Mouse (Mus musculus): ENCODE results near the gene Cab39l. TPM values are rescaled to one million over a fixed set of nuclear protein-coding genes. Genes with fewer than 3 reads are reported as not detected.

Gene Cab39l
- polyA plus RNA-seq, 1 experiment: 36.6 TPM

DNA sequence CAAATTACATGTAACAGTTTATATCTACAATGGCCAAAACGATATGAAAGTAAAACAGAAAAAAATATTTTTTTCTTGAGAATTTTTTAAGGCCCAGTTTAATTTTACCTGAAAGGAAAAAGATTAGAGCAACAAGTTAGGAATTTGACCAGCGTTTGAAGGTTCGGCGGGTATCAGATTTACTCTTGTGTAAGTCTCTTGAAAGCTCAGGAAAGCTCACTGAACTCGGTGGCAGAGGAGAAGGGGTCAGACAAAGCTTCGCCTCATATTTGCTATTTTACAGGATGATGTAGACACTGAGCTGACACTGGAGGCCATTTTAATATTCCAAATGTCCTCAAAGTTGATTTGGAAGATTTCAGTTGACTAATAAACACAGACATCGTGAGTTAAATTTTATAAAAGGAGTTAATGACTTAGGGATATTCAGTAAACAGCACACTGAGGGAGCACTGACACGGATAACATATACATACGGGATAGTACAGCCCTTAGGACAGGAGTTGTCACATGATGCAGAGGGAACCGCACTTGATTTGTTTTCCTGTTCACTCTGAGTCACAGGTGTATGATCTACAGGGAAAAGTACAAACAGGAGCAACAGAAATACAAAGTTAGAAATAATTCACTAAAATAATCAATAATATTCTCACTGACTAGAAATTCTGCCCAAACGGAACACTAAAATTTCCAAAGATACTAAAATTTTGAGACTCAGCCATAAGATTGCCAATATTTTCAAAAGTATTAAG lies 17.7 kb upstream of the Cab39l start:
- H3K9me3 ChIP-seq (replicated peaks; ENCODE audit: control insufficient read depth, insufficient read depth, low read length, poor library complexity, severe bottlenecking): no peaks in the 10 kb centered on the region
- no peaks in the 10 kb centered on the region for H3K27me3 ChIP-seq (ENCODE audit: control insufficient read depth, insufficient read depth, low read length, poor library complexity, severe bottlenecking)
- H3K27ac ChIP-seq (ENCODE audit: insufficient read depth, low read length): no peak overlapping the region
- H3K4me1 ChIP-seq (ENCODE audit: control insufficient read depth, insufficient read depth, low read length): no peaks in the 10 kb centered on the region
- no peak overlapping the region for H3K4me3 ChIP-seq (ENCODE audit: low read depth, low read length)
- TF ChIP-seq CTCF (IDR thresholded peaks at IDR 0.05; ENCODE audit: low read depth, low read length): no peak
- no peak for TF ChIP-seq EP300 (IDR thresholded peaks at IDR 0.05; ENCODE audit: insufficient read depth, low read depth, low read length)
- no peak for TF ChIP-seq POLR2A (IDR thresholded peaks at IDR 0.05; ENCODE audit: insufficient read depth, low read length)
- no peak overlapping the region for H3K9ac ChIP-seq (ENCODE audit: low read depth, poor library complexity, severe bottlenecking)
- H3K36me3 ChIP-seq (ENCODE audit: control insufficient read depth, insufficient read depth, low read length, poor library complexity, severe bottlenecking): no peaks in the 10 kb centered on the region

DNA sequence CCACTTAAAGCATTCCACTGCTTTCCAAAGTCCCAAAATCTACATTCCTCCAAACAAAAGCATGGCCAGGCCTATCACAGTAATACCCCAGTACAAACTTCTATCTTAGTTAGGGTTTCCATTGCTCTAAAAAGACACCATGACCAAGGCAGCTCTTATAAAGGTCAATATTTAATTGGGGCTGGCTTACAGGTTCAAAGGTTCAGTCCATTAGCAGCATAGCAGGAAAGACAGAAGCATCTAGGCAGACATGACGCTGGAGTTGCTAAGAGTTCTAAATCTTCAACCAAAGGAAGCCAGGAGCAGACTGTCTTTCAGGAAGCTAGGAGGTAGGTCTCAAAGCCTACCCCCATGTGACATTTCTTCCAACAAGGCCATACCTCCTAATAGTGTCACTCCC lies 10.2 kb upstream of the Cab39l start:
- TF ChIP-seq POLR2A (IDR thresholded peaks at IDR 0.05; ENCODE audit: insufficient read depth, low read length) (no peak), EP300 (IDR thresholded peaks at IDR 0.05; ENCODE audit: insufficient read depth, low read depth, low read length) (no peak), CTCF (IDR thresholded peaks at IDR 0.05; ENCODE audit: low read depth, low read length) (no peak)
- no peaks in the 10 kb centered on the region for H3K9me3 ChIP-seq (replicated peaks; ENCODE audit: control insufficient read depth, insufficient read depth, low read length, poor library complexity, severe bottlenecking)
- H3K4me1 ChIP-seq (ENCODE audit: control insufficient read depth, insufficient read depth, low read length): no peaks in the 10 kb centered on the region
- H3K27me3 ChIP-seq (ENCODE audit: control insufficient read depth, insufficient read depth, low read length, poor library complexity, severe bottlenecking): no peaks in the 10 kb centered on the region
- no peak overlapping the region for H3K9ac ChIP-seq (ENCODE audit: low read depth, poor library complexity, severe bottlenecking)
- no peak overlapping the region for H3K4me3 ChIP-seq (ENCODE audit: low read depth, low read length)
- no peak overlapping the region for H3K27ac ChIP-seq (ENCODE audit: insufficient read depth, low read length)
- no peaks in the 10 kb centered on the region for H3K36me3 ChIP-seq (ENCODE audit: control insufficient read depth, insufficient read depth, low read length, poor library complexity, severe bottlenecking)

GRCm38 (mm10) chr14:59433902-59434301 lies 6.9 kb upstream of the Cab39l start:
- Histone ChIP-seq H3K27me3 (ENCODE audit: control insufficient read depth, insufficient read depth, low read length, poor library complexity, severe bottlenecking) (no peaks in the 10 kb centered on the region), H3K9ac (ENCODE audit: low read depth, poor library complexity, severe bottlenecking) (no peak overlapping the region), H3K36me3 (ENCODE audit: control insufficient read depth, insufficient read depth, low read length, poor library complexity, severe bottlenecking) (no peaks in the 10 kb centered on the region), H3K9me3 (replicated peaks; ENCODE audit: control insufficient read depth, insufficient read depth, low read length, poor library complexity, severe bottlenecking) (no peaks in the 10 kb centered on the region), H3K4me1 (ENCODE audit: control insufficient read depth, insufficient read depth, low read length) (no peaks in the 10 kb centered on the region), H3K4me3 (ENCODE audit: low read depth, low read length) (no peak overlapping the region), H3K27ac (ENCODE audit: insufficient read depth, low read length) (no peak overlapping the region)
- TF ChIP-seq EP300 (IDR thresholded peaks at IDR 0.05; ENCODE audit: insufficient read depth, low read depth, low read length) (no peak), POLR2A (IDR thresholded peaks at IDR 0.05; ENCODE audit: insufficient read depth, low read length) (no peak), CTCF (IDR thresholded peaks at IDR 0.05; ENCODE audit: low read depth, low read length) (no peak)

DNA sequence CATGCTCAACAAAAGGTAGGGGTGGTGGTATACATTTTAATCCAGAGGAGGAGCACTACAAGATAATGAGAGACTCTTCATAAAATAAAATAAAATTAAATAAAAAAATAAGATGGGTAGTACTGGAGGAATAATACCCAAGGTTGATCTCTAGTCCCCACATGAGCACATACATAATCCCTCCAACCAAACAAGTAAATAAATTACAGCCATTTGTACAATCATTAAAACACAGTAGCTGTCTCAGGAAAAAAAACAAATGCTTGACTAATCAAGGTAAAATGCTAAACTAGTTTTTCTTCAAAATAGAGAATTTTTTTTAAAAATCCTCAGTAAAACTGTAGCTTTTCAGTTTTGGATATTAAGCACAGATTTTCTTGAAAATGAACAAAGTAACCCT lies 5.6 kb upstream of the Cab39l start:
- no peaks in the 10 kb centered on the region for H3K27me3 ChIP-seq (ENCODE audit: control insufficient read depth, insufficient read depth, low read length, poor library complexity, severe bottlenecking)
- no peak for TF ChIP-seq EP300 (IDR thresholded peaks at IDR 0.05; ENCODE audit: insufficient read depth, low read depth, low read length)
- no peak for TF ChIP-seq POLR2A (IDR thresholded peaks at IDR 0.05; ENCODE audit: insufficient read depth, low read length)
- no peak for TF ChIP-seq CTCF (IDR thresholded peaks at IDR 0.05; ENCODE audit: low read depth, low read length)

DNA sequence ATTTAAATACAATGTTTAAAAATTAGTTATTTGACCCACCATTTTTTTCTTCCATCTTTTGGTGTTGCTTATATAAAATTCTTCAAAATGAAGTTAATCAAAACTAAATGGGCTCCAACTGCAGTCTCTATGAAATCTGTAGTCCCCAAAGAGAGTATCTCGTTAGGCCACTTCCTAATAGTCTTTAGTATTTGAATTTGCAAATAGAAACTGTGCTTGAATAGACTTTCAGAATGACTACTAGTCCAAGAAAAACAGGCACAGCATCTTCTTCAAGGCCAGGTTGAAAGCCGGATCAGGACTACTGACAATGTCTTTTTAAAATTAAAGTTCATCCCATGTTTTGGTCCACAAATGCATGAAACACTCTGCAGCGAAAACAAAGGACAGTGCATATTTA lies 3.4 kb upstream of the Cab39l start:
- H3K9ac ChIP-seq (ENCODE audit: low read depth, poor library complexity, severe bottlenecking): no peak overlapping the region
- no peaks in the 10 kb centered on the region for H3K36me3 ChIP-seq (ENCODE audit: control insufficient read depth, insufficient read depth, low read length, poor library complexity, severe bottlenecking)
- no peaks in the 10 kb centered on the region for H3K27me3 ChIP-seq (ENCODE audit: control insufficient read depth, insufficient read depth, low read length, poor library complexity, severe bottlenecking)
- no peak overlapping the region for H3K4me3 ChIP-seq (ENCODE audit: low read depth, low read length)
- TF ChIP-seq EP300 (IDR thresholded peaks at IDR 0.05; ENCODE audit: insufficient read depth, low read depth, low read length): no peak
- TF ChIP-seq POLR2A (IDR thresholded peaks at IDR 0.05; ENCODE audit: insufficient read depth, low read length): no peak
- TF ChIP-seq CTCF (IDR thresholded peaks at IDR 0.05; ENCODE audit: low read depth, low read length): no peak
- no peaks in the 10 kb centered on the region for H3K9me3 ChIP-seq (replicated peaks; ENCODE audit: control insufficient read depth, insufficient read depth, low read length, poor library complexity, severe bottlenecking)
- no peaks in the 10 kb centered on the region for H3K4me1 ChIP-seq (ENCODE audit: control insufficient read depth, insufficient read depth, low read length)
- no peak overlapping the region for H3K27ac ChIP-seq (ENCODE audit: insufficient read depth, low read length)

More for the DNA sequence above, 5.6 kb upstream of the Cab39l start:
- H3K27ac ChIP-seq (ENCODE audit: insufficient read depth, low read length): no peak overlapping the region
- no peaks in the 10 kb centered on the region for H3K9me3 ChIP-seq (replicated peaks; ENCODE audit: control insufficient read depth, insufficient read depth, low read length, poor library complexity, severe bottlenecking)
- H3K4me3 ChIP-seq (ENCODE audit: low read depth, low read length): no peak overlapping the region
- no peak overlapping the region for H3K9ac ChIP-seq (ENCODE audit: low read depth, poor library complexity, severe bottlenecking)
- H3K4me1 ChIP-seq (ENCODE audit: control insufficient read depth, insufficient read depth, low read length): no peaks in the 10 kb centered on the region
- no peaks in the 10 kb centered on the region for H3K36me3 ChIP-seq (ENCODE audit: control insufficient read depth, insufficient read depth, low read length, poor library complexity, severe bottlenecking)

DNA sequence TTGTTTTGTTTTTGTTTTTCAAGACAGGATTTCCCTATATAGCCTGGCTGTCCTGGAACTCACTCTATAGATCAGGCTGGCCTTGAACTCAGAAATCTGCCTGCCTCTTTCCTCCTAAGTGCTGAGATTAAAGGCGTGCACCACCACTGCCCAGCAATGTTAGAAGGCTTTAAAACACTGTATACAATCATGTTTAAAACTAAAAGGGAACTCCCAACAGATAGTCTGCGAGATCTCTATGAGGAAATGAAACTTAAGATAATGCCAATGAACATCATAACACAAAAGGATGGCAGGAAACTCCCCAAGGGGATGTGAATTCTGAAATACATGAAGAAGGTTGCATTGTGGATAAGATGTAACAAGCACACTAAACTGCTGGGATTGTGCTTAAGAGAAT lies 2.3 kb upstream of the Cab39l start:
- Histone ChIP-seq H3K9ac (ENCODE audit: low read depth, poor library complexity, severe bottlenecking) (no peak overlapping the region), H3K4me1 (ENCODE audit: control insufficient read depth, insufficient read depth, low read length) (no peaks in the 10 kb centered on the region), H3K9me3 (replicated peaks; ENCODE audit: control insufficient read depth, insufficient read depth, low read length, poor library complexity, severe bottlenecking) (no peaks in the 10 kb centered on the region), H3K27ac (ENCODE audit: insufficient read depth, low read length) (no peak overlapping the region), H3K27me3 (ENCODE audit: control insufficient read depth, insufficient read depth, low read length, poor library complexity, severe bottlenecking) (no peaks in the 10 kb centered on the region), H3K36me3 (ENCODE audit: control insufficient read depth, insufficient read depth, low read length, poor library complexity, severe bottlenecking) (no peaks in the 10 kb centered on the region), H3K4me3 (ENCODE audit: low read depth, low read length) (no peak overlapping the region)
- TF ChIP-seq CTCF (IDR thresholded peaks at IDR 0.05; ENCODE audit: low read depth, low read length) (no peak), EP300 (IDR thresholded peaks at IDR 0.05; ENCODE audit: insufficient read depth, low read depth, low read length) (no peak), POLR2A (IDR thresholded peaks at IDR 0.05; ENCODE audit: insufficient read depth, low read length) (no peak)

All from ES-Bruce4 (cell line).